Mouse (Mus musculus) erythroblast, embryonic 14.5 days (primary cell): Measurements from ENCODE around the gene Apon. TPM values are rescaled to one million over a fixed set of nuclear protein-coding genes. Genes with fewer than 3 reads are reported as not detected.
"Not testable (repeated sequence)": the region's sequence is repeated elsewhere in the genome, so short reads cannot be mapped to it uniquely, and the experiment has no call there.

Source experiments
- H3K27me3 ChIP-seq: 2 replicates; pipeline ENCODE4 v1.6.1; 2012; ENCODE audit warnings: inconsistent platforms; ENCODE audit not compliant: control insufficient read depth
- H3K36me3 ChIP-seq: 2 replicates; pipeline ENCODE4 v1.6.1; 2012; ENCODE audit warnings: mild to moderate bottlenecking, inconsistent platforms; ENCODE audit not compliant: control insufficient read depth
- H3K4me1 ChIP-seq: 2 replicates; pipeline ENCODE4 v1.6.1; 2012; ENCODE audit warnings: inconsistent platforms; ENCODE audit not compliant: control insufficient read depth
- H3K4me3 ChIP-seq: replicated peaks from 2 replicates; pipeline ENCODE3; 2012; ENCODE audit warnings: moderate library complexity, mild to moderate bottlenecking, inconsistent platforms
- H3K9me3 ChIP-seq: 2 replicates; pipeline ENCODE4 v1.6.1; 2012; ENCODE audit warnings: low read length, inconsistent platforms, mixed read lengths; ENCODE audit not compliant: control insufficient read depth
- GATA1 ChIP-seq: IDR thresholded peaks from 2 replicates; pipeline ENCODE4 v1.6.1; 2012; ENCODE audit warnings: low read length, inconsistent platforms, mixed read lengths
- TAL1 ChIP-seq: IDR thresholded peaks from 3 replicates; pipeline ENCODE4 v1.6.1; 2012; ENCODE audit warnings: low read length, inconsistent platforms, mixed read lengths
- polyA plus RNA-seq: library from polyadenylated mRNA; stranded (reverse); fragments of >175 nt; gene quantifications from 2 replicates; pipeline ENCODE4 v1.2.3, GENCODE M21; 2012

Apon gene
- polyA plus RNA-seq, 1 experiment, result 0.04 TPM

- peak overlapping the region; percentile 86 for H3K4me3 ChIP-seq
- no peak for TF ChIP-seq GATA1
- TF ChIP-seq TAL1, result no peak
- no peaks in the 10 kb centered on the region for H3K9me3 ChIP-seq
- H3K4me1 ChIP-seq, result peaks cover 29% of the 10 kb centered on the region
- no peaks in the 10 kb centered on the region for H3K27me3 ChIP-seq
- peaks cover 2% of the 10 kb centered on the region; the same call in 1 of the 2 replicates for H3K36me3 ChIP-seq
Measured at GRCm38 (mm10) chr10:128269206-128269910, 15.5 kb downstream of the Apon start.

- H3K4me3 ChIP-seq, result peak within 1 kb of the TSS; percentile 86
- H3K27me3 ChIP-seq, result no peaks in the 10 kb centered on the region
- no peak for TF ChIP-seq TAL1
- no peaks in the 10 kb centered on the region for H3K9me3 ChIP-seq
- H3K36me3 ChIP-seq, result peaks cover 4% of the 10 kb centered on the region; the same call in 1 of the 2 replicates
- H3K4me1 ChIP-seq, result peaks cover 32% of the 10 kb centered on the region
Measured at GRCm38 (mm10) chr10:128270287-128270841, 16.5 kb downstream of the Apon start, which contains the start of gene Stat2. Gene Stat2, plus strand, starts transcription at chr10:128270559.

GRCm38 (mm10) chr10:128270866-128271265 is 17.0 kb downstream of the Apon start:
- H3K36me3 ChIP-seq, result peaks cover 4% of the 10 kb centered on the region; the same call in 1 of the 2 replicates
- no peak for TF ChIP-seq GATA1
- TF ChIP-seq TAL1, result no peak
- no peaks in the 10 kb centered on the region for H3K27me3 ChIP-seq
- H3K4me3 ChIP-seq, result peak overlapping the region; percentile 86
- H3K9me3 ChIP-seq, result no peaks in the 10 kb centered on the region
- H3K4me1 ChIP-seq, result peaks cover 32% of the 10 kb centered on the region

- no peak overlapping the region for H3K4me3 ChIP-seq
- TF ChIP-seq TAL1, result no peak
- no peak for TF ChIP-seq GATA1
- no peaks in the 10 kb centered on the region for H3K27me3 ChIP-seq
- no peaks in the 10 kb centered on the region for H3K9me3 ChIP-seq
- peaks cover 10% of the 10 kb centered on the region for H3K36me3 ChIP-seq
- peaks cover 32% of the 10 kb centered on the region for H3K4me1 ChIP-seq
Measured at GRCm38 (mm10) chr10:128271883-128272282, 18.0 kb downstream of the Apon start.

- Histone ChIP-seq H3K36me3 (peaks cover 16% of the 10 kb centered on the region), H3K4me1 (peaks cover 32% of the 10 kb centered on the region)
- H3K27me3 ChIP-seq, H3K9me3 ChIP-seq, H3K4me3 ChIP-seq: not testable (repeated sequence)
Measured at GRCm38 (mm10) chr10:128272819-128273439, 19.0 kb downstream of the Apon start.

GRCm38 (mm10) chr10:128275374-128275773 is 21.5 kb downstream of the Apon start:
- H3K4me1 ChIP-seq, result peaks cover 17% of the 10 kb centered on the region
- peaks cover 33% of the 10 kb centered on the region for H3K36me3 ChIP-seq
- not testable (repeated sequence) for H3K9me3 ChIP-seq, H3K4me3 ChIP-seq, H3K27me3 ChIP-seq

GRCm38 (mm10) chr10:128278158-128278557 is 24.3 kb downstream of the Apon start:
- TF ChIP-seq TAL1, result no peak
- no peak for TF ChIP-seq GATA1
- Histone ChIP-seq H3K4me1 (peaks cover 3% of the 10 kb centered on the region), H3K27me3 (no peaks in the 10 kb centered on the region), H3K4me3 (no peak overlapping the region), H3K9me3 (no peaks in the 10 kb centered on the region), H3K36me3 (peaks cover 53% of the 10 kb centered on the region)

GRCm38 (mm10) chr10:128280943-128281342 is 27.0 kb downstream of the Apon start:
- no peaks in the 10 kb centered on the region for H3K9me3 ChIP-seq
- H3K36me3 ChIP-seq, result peaks cover 74% of the 10 kb centered on the region
- peaks cover 5% of the 10 kb centered on the region for H3K4me1 ChIP-seq
- no peak for TF ChIP-seq TAL1
- no peak overlapping the region for H3K4me3 ChIP-seq
- no peaks in the 10 kb centered on the region for H3K27me3 ChIP-seq

GRCm38 (mm10) chr10:128281682-128282081 is 27.8 kb downstream of the Apon start:
- H3K4me1 ChIP-seq, result peaks cover 5% of the 10 kb centered on the region
- no peaks in the 10 kb centered on the region for H3K27me3 ChIP-seq
- no peaks in the 10 kb centered on the region for H3K9me3 ChIP-seq
- TF ChIP-seq TAL1, result no peak
- TF ChIP-seq GATA1, result no peak
- H3K4me3 ChIP-seq, result no peak overlapping the region
- H3K36me3 ChIP-seq, result peaks cover 77% of the 10 kb centered on the region
